Mouse (Mus musculus): ENCODE data around the gene Tsg101.

Tsg101 gene

GRCm38 (mm10) chr7:46840787-46841525 lies 78.8 kb downstream of the Tsg101 start, which contains the start of gene Ldha:
TSS of gene Ldha (plus strand) at chr7:46841475.
- in situ Hi-C loops (cut with MboI; ENCODE audit: low pct_unique_long_range_greater_than_20kb in 1 of 2, low sequenced_read_pairs in 2 of 2, unreplicated experiment in 1 of 2): no loop called here

GRCm38 (mm10) chr7:46840326-46840725 lies 79.4 kb downstream of the Tsg101 start:
- in situ Hi-C loops (cut with MboI; ENCODE audit: low pct_unique_long_range_greater_than_20kb in 1 of 2, low sequenced_read_pairs in 2 of 2, unreplicated experiment in 1 of 2): no loop called here

GRCm38 (mm10) chr7:46839861-46840260 lies 79.9 kb downstream of the Tsg101 start:
- in situ Hi-C loops (cut with MboI; ENCODE audit: low pct_unique_long_range_greater_than_20kb in 1 of 2, low sequenced_read_pairs in 2 of 2, unreplicated experiment in 1 of 2): no loop called here

GRCm38 (mm10) chr7:46839446-46839845 lies 80.3 kb downstream of the Tsg101 start:
- in situ Hi-C loops (cut with MboI; ENCODE audit: low pct_unique_long_range_greater_than_20kb in 1 of 2, low sequenced_read_pairs in 2 of 2, unreplicated experiment in 1 of 2): no loop called here
